Mouse (Mus musculus) G1E (cell line): ENCODE measurements around the gene Tmem100. TPM values are rescaled to one million over a fixed set of nuclear protein-coding genes. Genes with fewer than 3 reads are reported as not detected.

ENCODE experiments used
- ATAC-seq: 2 replicates; pipeline ENCODE4 v1.8.0; 2016; ENCODE audit warnings: mild to moderate bottlenecking; ENCODE audit not compliant: insufficient number of reproducible peaks, poor library complexity, low FRiP score, severe bottlenecking; ENCODE audit errors: extremely low read depth
- DNase-seq: peaks from one replicate; pipeline ENCODE4 v3.0.0; 2012; ENCODE audit warnings: low spot score
- H3K27me3 ChIP-seq: 2 replicates; pipeline ENCODE4 v1.6.1; 2012; ENCODE audit warnings: mild to moderate bottlenecking, low read length, inconsistent platforms; ENCODE audit not compliant: insufficient read depth
- H3K36me3 ChIP-seq: replicated peaks from 2 replicates; pipeline ENCODE3; 2012; ENCODE audit warnings: mild to moderate bottlenecking, inconsistent platforms
- H3K4me1 ChIP-seq: 2 replicates; pipeline ENCODE4 v1.6.1; 2012; ENCODE audit warnings: low read depth, low read length, inconsistent platforms, mixed read lengths; ENCODE audit not compliant: insufficient read depth
- H3K4me3 ChIP-seq: 2 replicates; pipeline ENCODE4 v1.5.1; 2012; ENCODE audit warnings: low read depth, mild to moderate bottlenecking, inconsistent platforms, low read length, moderate library complexity, mixed read lengths
- H3K9me3 ChIP-seq: replicated peaks from 2 replicates; pipeline ENCODE4 v1.6.1; 2012; ENCODE audit warnings: inconsistent platforms
- CTCF ChIP-seq: IDR thresholded peaks from 2 replicates; pipeline ENCODE4 v1.5.1; 2012; ENCODE audit warnings: low read depth, low read length, inconsistent platforms, mixed read lengths
- GATA1 ChIP-seq: IDR thresholded peaks from 2 replicates; pipeline ENCODE4 v1.6.1; 2012; ENCODE audit warnings: borderline replicate concordance, low read length, inconsistent platforms, mixed read lengths
- GATA2 ChIP-seq: IDR thresholded peaks from 2 replicates; pipeline ENCODE4 v1.6.1; 2012; ENCODE audit warnings: low read depth, low read length, inconsistent platforms, borderline replicate concordance
- POLR2AphosphoS5 ChIP-seq: IDR thresholded peaks from 2 replicates; pipeline ENCODE4 v1.6.1; 2012; ENCODE audit warnings: low read depth, low read length, inconsistent platforms; ENCODE audit not compliant: insufficient replicate concordance
- TAL1 ChIP-seq: conservative IDR thresholded peaks from 2 replicates; pipeline ENCODE4 v1.6.1; 2012; ENCODE audit warnings: low read depth, low read length, inconsistent platforms, mixed read lengths
- polyA plus RNA-seq: library from polyadenylated mRNA; stranded (reverse); fragments of >175 nt; gene quantifications from 2 replicates; pipeline ENCODE4 v1.2.3, GENCODE M21; 2012
- total RNA-seq, 2 experiments: library from RNA; stranded (forward) in 1 of 2; stranded (reverse) in 1 of 2; fragments of 200-1000 nt in 1 of 2; fragments of >200 nt in 1 of 2; fragmentation: Nextera tagmentation in 1 of 2; gene quantifications; 2 replicates each; pipeline ENCODE4 v1.2.3; 2014 to 2017

Tmem100 gene
- total and polyA plus RNA-seq, 3 experiments: 0.17 to 6.3 (median 0.87) TPM

DNA sequence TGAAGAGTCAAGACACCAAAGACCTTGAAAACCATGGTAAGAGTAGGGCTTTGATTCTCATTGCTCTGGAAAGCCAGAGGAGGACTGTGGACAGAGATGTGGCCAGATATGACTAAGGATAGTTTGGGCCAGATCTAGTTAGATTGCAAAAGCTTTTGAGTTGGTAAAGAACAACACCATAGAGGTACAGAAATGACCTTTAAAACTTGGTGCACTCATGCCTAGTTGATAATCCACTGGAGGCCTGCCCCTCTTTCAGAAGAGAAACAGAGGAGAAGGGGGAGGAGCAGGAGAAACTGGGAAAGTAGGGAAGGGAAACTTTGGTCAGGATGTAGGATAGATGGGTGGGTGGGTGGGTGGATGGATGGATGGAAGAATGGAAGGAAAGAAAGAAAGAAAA, 38.5 kb upstream of the Tmem100 start:
- Histone ChIP-seq H3K4me3 (no peak overlapping the region), H3K36me3 (peaks cover 11% of the 10 kb centered on the region), H3K9me3 (peaks cover 8% of the 10 kb centered on the region), H3K4me1 (peaks cover 10% of the 10 kb centered on the region), H3K27me3 (no peaks in the 10 kb centered on the region)
- ATAC-seq (no peak), DNase-seq (no peak)
- TF ChIP-seq POLR2AphosphoS5 (no peak), GATA1 (no peak), TAL1 (no peak), GATA2 (no peak), CTCF (no peak)

DNA sequence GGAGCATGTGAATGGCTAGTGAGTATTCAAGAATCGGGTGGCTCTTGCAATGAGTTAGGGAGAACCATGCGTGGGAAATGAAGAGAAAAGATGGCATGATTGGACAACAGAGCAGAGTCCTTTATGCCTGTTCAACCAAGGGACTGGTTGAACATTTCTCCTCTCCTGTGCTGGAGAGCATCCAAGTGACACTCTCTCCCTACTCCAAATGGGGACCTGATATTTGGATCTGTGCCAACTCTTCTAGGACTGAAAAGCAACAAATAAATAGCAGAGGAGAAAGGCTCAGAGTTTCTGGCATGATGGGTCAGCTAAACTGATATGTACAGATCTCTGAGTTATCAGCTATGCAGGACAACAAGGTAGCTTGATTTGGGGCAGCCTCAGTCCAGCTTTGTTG, 35.4 kb upstream of the Tmem100 start:
- no peak for TF ChIP-seq CTCF
- no peak for TF ChIP-seq GATA2
- TF ChIP-seq GATA1: no peak
- no peak for TF ChIP-seq POLR2AphosphoS5
- no peak for TF ChIP-seq TAL1
- DNase-seq (no peak), ATAC-seq (no peak)
- no peaks in the 10 kb centered on the region for H3K27me3 ChIP-seq
- H3K4me1 ChIP-seq: no peaks in the 10 kb centered on the region
- H3K36me3 ChIP-seq: peaks cover 12% of the 10 kb centered on the region
- peaks cover 9% of the 10 kb centered on the region for H3K9me3 ChIP-seq
- no peak overlapping the region for H3K4me3 ChIP-seq

DNA sequence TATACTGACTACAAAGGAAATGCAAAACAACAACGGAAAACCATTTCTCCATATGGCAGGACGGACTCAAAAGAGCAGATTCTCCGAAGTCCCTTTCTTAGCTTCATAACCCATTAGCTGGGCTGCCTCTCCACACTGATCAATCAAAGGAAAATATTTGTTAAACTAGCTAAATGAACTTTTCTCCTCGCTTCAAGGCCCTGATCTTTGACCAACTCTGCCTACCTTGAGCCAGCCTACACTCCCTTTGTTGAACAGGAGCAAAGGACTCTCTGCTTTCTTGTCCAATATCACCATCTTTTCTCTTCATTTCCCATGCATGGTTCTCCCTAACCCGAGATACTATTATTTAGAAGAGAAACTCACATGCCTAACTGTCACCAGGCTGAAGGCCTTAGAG, 34.6 kb upstream of the Tmem100 start:
- ATAC-seq: no peak
- peaks cover 6% of the 10 kb centered on the region for H3K9me3 ChIP-seq
- 0 out of 2 replicates have a peak, but pooled peaks cover 2% of the 10 kb centered on the region for H3K4me1 ChIP-seq
- no peaks in the 10 kb centered on the region for H3K27me3 ChIP-seq
- H3K36me3 ChIP-seq: peaks cover 12% of the 10 kb centered on the region
- DNase-seq: no peak
- no peak for TF ChIP-seq TAL1
- H3K4me3 ChIP-seq: no peak overlapping the region

DNA sequence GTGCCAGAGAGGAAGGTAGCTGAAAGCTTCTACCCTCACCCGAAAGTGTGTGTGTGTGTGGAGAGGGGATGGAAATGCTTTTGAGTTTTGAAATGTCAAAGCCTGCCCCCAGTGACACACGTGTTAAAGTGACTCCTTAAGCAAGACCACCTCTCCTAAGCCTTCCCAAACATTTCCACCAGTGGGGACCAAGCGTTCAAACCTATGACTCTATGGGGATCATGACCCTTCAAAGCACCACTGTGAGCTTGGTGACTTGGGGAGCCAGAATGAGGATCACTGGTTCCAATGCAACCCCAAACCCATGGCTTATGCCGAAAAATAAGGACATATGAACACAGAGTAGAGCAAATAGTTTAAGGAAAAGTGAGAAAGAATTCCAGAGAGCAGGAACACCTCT, 33.7 kb upstream of the Tmem100 start:
- no peak overlapping the region for H3K4me3 ChIP-seq
- no peaks in the 10 kb centered on the region for H3K27me3 ChIP-seq
- H3K36me3 ChIP-seq: peaks cover 15% of the 10 kb centered on the region
- H3K4me1 ChIP-seq: peaks cover 9% of the 10 kb centered on the region; the same call in 1 of the 2 replicates
- ATAC-seq (no peak), DNase-seq (no peak)
- H3K9me3 ChIP-seq: peaks cover 6% of the 10 kb centered on the region
- TF ChIP-seq GATA1: no peak
- no peak for TF ChIP-seq POLR2AphosphoS5
- no peak for TF ChIP-seq GATA2
- TF ChIP-seq CTCF: no peak
- no peak for TF ChIP-seq TAL1

- TF ChIP-seq CTCF (no peak), TAL1 (no peak), GATA2 (no peak), GATA1 (no peak), POLR2AphosphoS5 (no peak)
- H3K27me3 ChIP-seq: no peaks in the 10 kb centered on the region
- ATAC-seq: no peak
- peaks cover 14% of the 10 kb centered on the region for H3K4me1 ChIP-seq
- H3K36me3 ChIP-seq: peaks cover 15% of the 10 kb centered on the region
- DNase-seq: no peak
- H3K9me3 ChIP-seq: peaks cover 6% of the 10 kb centered on the region
- H3K4me3 ChIP-seq: no peak overlapping the region
Observed at GRCm38 (mm10) chr11:89996856-89997255, 33.3 kb upstream of the Tmem100 start.

GRCm38 (mm10) chr11:89998996-89999770, 31.0 kb upstream of the Tmem100 start:
- H3K4me1 ChIP-seq: peaks cover 16% of the 10 kb centered on the region
- no peaks in the 10 kb centered on the region for H3K27me3 ChIP-seq
- ATAC-seq (no peak), DNase-seq (no peak)
- TF ChIP-seq GATA2 (no peak), TAL1 (no peak), CTCF (no peak), GATA1 (no peak), POLR2AphosphoS5 (no peak)
- no peak overlapping the region for H3K4me3 ChIP-seq
- H3K36me3 ChIP-seq: peaks cover 15% of the 10 kb centered on the region
- peaks cover 10% of the 10 kb centered on the region for H3K9me3 ChIP-seq

- DNase-seq: no peak
- TF ChIP-seq CTCF (no peak), POLR2AphosphoS5 (no peak), TAL1 (no peak), GATA1 (no peak), GATA2 (no peak)
- ATAC-seq: no peak
Observed at GRCm38 (mm10) chr11:90000666-90001065, 29.5 kb upstream of the Tmem100 start.

More at GRCm38 (mm10) chr11:90000666-90001065, 29.5 kb upstream of the Tmem100 start:
- Histone ChIP-seq H3K27me3 (no peaks in the 10 kb centered on the region), H3K4me1 (peaks cover 16% of the 10 kb centered on the region), H3K36me3 (peaks cover 15% of the 10 kb centered on the region), H3K9me3 (peaks cover 10% of the 10 kb centered on the region), H3K4me3 (no peak overlapping the region)
